Mouse (Mus musculus) CH12.LX (cell line): ENCODE measurements around the gene Zfp758.

ENCODE experiments used
- CHD2 ChIP-seq: IDR thresholded peaks from 2 replicates; pipeline ENCODE4 v1.6.1; 2011; ENCODE audit warnings: low read length, improper control_type of control experiment
- CTCF ChIP-seq, 2 experiments: IDR thresholded peaks in 1 of 2; conservative IDR thresholded peaks in 1 of 2; 2 replicates each; pipeline ENCODE4 v1.5.1; 2011 to 2012; ENCODE audit warnings: low read depth in 2 of 2, low read length in 2 of 2, improper control_type of control experiment in 1 of 2, inconsistent platforms in 1 of 2, mild to moderate bottlenecking in 1 of 2, moderate library complexity in 1 of 2
- ETS1 ChIP-seq: conservative IDR thresholded peaks from 2 replicates; pipeline ENCODE4 v1.6.1; 2012; ENCODE audit warnings: low read depth, mild to moderate bottlenecking, inconsistent platforms, low read length, improper control_type of control experiment, moderate library complexity
- POLR2A ChIP-seq: IDR thresholded peaks from 2 replicates; pipeline ENCODE4 v1.6.1; 2011; ENCODE audit warnings: low read depth, mild to moderate bottlenecking, improper control_type of control experiment, low read length
- SMC3 ChIP-seq: IDR thresholded peaks from 2 replicates; pipeline ENCODE4 v1.6.1; 2011; ENCODE audit warnings: low read depth, low read length, improper control_type of control experiment
- USF2 ChIP-seq: conservative IDR thresholded peaks from 2 replicates; pipeline ENCODE4 v1.6.1; 2011; ENCODE audit warnings: low read depth, low read length, improper control_type of control experiment

GRCm38 (mm10) chr17:22352794-22353193, 8.5 kb upstream of the Zfp758 start:
- no peak for TF ChIP-seq POLR2A
- TF ChIP-seq CTCF (conservative IDR thresholded peaks at IDR 0.05 in 1 of 2, IDR thresholded peaks at IDR 0.05 in 1 of 2; ENCODE audit: low read depth in 2 of 2, low read length in 2 of 2), result peak; percentile 81 to 85
- TF ChIP-seq USF2, result no peak
- no peak for TF ChIP-seq ETS1
- TF ChIP-seq CHD2, result no peak
- TF ChIP-seq SMC3, result peak; percentile 87
